Mouse (Mus musculus) limb, embryonic 14.5 days (tissue): ENCODE results near the gene Zranb3. TPM values are rescaled to one million over a fixed set of nuclear protein-coding genes. Genes with fewer than 3 reads are reported as not detected.

Source experiments
- ATAC-seq: fragments of 200-750 bp; cut with Nextera tagmentation; 2 replicates; pipeline ENCODE4 v1.8.0; 2017; ENCODE audit warnings: low read depth, moderate number of reproducible peaks, moderate TSS enrichment; ENCODE audit not compliant: low FRiP score
- DNase-seq: peaks from one replicate; pipeline ENCODE4 v3.0.0-alpha.2; 2015; ENCODE audit warnings: low spot score
- H3K27ac ChIP-seq: fragments of 300-500 bp; sonication (generic); replicated peaks from 2 replicates; pipeline ENCODE4 v1.5.1; 2014; ENCODE audit warnings: low read depth, mild to moderate bottlenecking, low read length, moderate library complexity, mixed read lengths
- H3K27me3 ChIP-seq: fragments of 300-500 bp; sonication (generic); 2 replicates; pipeline ENCODE4 v1.6.1; 2014; ENCODE audit warnings: low read length, mixed read lengths; ENCODE audit not compliant: control insufficient read depth, insufficient read depth
- H3K36me3 ChIP-seq: fragments of 300-500 bp; sonication (generic); 2 replicates; pipeline ENCODE4 v1.6.1; 2014; ENCODE audit warnings: mild to moderate bottlenecking, low read length, moderate library complexity, mixed read lengths; ENCODE audit not compliant: control insufficient read depth, insufficient read depth
- H3K4me1 ChIP-seq: fragments of 300-500 bp; sonication (generic); 2 replicates; pipeline ENCODE4 v1.6.1; 2014; ENCODE audit warnings: antibody characterized with exemption, low read length, mixed read lengths; ENCODE audit not compliant: control insufficient read depth, insufficient read depth
- H3K4me2 ChIP-seq: fragments of 300-500 bp; sonication (generic); replicated peaks from 2 replicates; pipeline ENCODE4 v1.6.1; 2014; ENCODE audit warnings: low read depth, mild to moderate bottlenecking, low read length, moderate library complexity; ENCODE audit not compliant: severe bottlenecking
- H3K4me3 ChIP-seq: fragments of 300-500 bp; sonication (generic); replicated peaks from 2 replicates; pipeline ENCODE4 v1.5.1; 2014; ENCODE audit warnings: low read length
- H3K9ac ChIP-seq: fragments of 300-500 bp; sonication (generic); 2 replicates; pipeline ENCODE4 v1.6.1; 2014; ENCODE audit warnings: mild to moderate bottlenecking, low read depth, low read length, moderate library complexity; ENCODE audit not compliant: severe bottlenecking
- H3K9me3 ChIP-seq: fragments of 300-500 bp; sonication (generic); 2 replicates; pipeline ENCODE4 v1.6.1; 2016; ENCODE audit warnings: low read length; ENCODE audit not compliant: control insufficient read depth
- POLR2A ChIP-seq: fragments of 200-500 bp; IDR thresholded peaks from 2 replicates; pipeline ENCODE4 v1.8.0; 2012; ENCODE audit warnings: inconsistent platforms, mild to moderate bottlenecking, moderate library complexity, borderline replicate concordance; ENCODE audit not compliant: insufficient read depth, insufficient read length; ENCODE audit errors: extremely low read depth
- WGBS: fragments of 180-500 bp; shearing (Covaris S2); extraction: QIAGEN DNeasy Blood & Tissue Kit; methylation state at CpG from one replicate; pipeline ENCODE4 v1.1.7; 2014; 5-methylcytosine and 5-hydroxymethylcytosine counted together
- polyA plus RNA-seq, 2 experiments: library from polyadenylated mRNA; depleted of rRNA in 1 of 2; stranded (reverse) in 1 of 2; unstranded in 1 of 2; fragments of >200 nt; fragmentation: Nextera tagmentation in 1 of 2; extraction: Ambion mirVana in 1 of 2; gene quantifications; 2 replicates each; pipeline versions ENCODE4 v1.2.1 to v1.2.3; 2012 to 2014

Gene Zranb3
- polyA plus RNA-seq, 2 experiments, result 6.9 to 13.0 TPM

- H3K9ac ChIP-seq, result no peak overlapping the region
- no peaks in the 10 kb centered on the region for H3K36me3 ChIP-seq
- H3K9me3 ChIP-seq, result no peaks in the 10 kb centered on the region
- H3K27ac ChIP-seq, result no peak overlapping the region
- 92% methylated on average over 4 of the region's 4 CpGs for WGBS
- H3K4me3 ChIP-seq, result no peak overlapping the region
- no peaks in the 10 kb centered on the region for H3K27me3 ChIP-seq
- ATAC-seq (no peak), DNase-seq (no peak)
- H3K4me2 ChIP-seq, result no peak overlapping the region
- TF ChIP-seq POLR2A, result no peak
- H3K4me1 ChIP-seq, result no peaks in the 10 kb centered on the region
These were observed 58.7 kb downstream of the Zranb3 start for GRCm38 (mm10) chr1:128044181-128044580.

DNA sequence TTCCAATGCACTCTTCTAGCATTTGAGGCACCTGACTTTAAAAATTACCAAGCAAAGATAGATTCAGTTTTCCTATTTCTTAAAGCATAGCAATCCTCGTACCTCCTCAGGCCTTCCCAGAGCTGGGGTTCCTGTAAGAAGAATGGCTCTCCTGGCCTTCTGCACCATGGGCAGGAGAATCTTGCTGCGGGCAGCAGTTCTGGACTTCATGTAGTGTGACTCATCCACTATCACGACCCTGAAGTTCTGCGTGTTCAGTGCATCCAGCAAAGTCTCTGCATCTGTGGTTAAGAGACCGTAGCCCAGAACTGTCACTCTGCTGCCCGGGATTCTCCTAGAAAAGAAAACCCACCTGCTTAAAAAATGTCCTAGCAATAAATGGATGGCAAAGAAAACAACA lies 66.6 kb downstream of the Zranb3 start:
- no peaks in the 10 kb centered on the region for H3K9me3 ChIP-seq
- no peaks in the 10 kb centered on the region for H3K36me3 ChIP-seq
- no peak overlapping the region for H3K4me2 ChIP-seq
- no peak overlapping the region for H3K27ac ChIP-seq
- no peak for TF ChIP-seq POLR2A
- no peak for DNase-seq
- no peaks in the 10 kb centered on the region for H3K4me1 ChIP-seq
- H3K9ac ChIP-seq, result no peak overlapping the region
- WGBS, result 90% methylated on average over 6 of the region's 6 CpGs
- H3K4me3 ChIP-seq, result no peak overlapping the region
- no peak for ATAC-seq
- no peaks in the 10 kb centered on the region for H3K27me3 ChIP-seq

DNA sequence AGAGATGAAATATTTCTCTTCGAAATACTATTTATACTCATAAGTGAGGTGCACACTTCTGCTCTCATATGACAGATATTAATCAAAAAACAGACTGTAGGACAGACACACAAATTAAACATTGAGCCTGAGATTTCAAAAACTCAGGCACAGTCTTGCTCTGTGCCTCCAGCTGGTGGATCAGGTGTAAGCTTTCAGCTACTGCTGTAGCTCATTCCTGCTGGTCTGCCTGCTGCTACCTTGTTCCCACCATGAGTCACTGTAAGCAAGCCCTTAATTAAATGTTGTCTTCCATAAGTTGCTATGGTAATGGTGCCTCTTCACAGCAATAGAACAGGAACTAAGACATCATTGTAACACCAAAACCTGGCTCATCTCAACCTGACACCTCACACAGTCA lies 70.7 kb downstream of the Zranb3 start:
- Histone ChIP-seq H3K36me3 (no peaks in the 10 kb centered on the region), H3K9ac (no peak overlapping the region), H3K4me2 (no peak overlapping the region), H3K4me1 (no peaks in the 10 kb centered on the region), H3K27ac (no peak overlapping the region), H3K9me3 (no peaks in the 10 kb centered on the region), H3K4me3 (no peak overlapping the region), H3K27me3 (no peaks in the 10 kb centered on the region)
- DNase-seq (no peak), ATAC-seq (no peak)
- no peak for TF ChIP-seq POLR2A
- 89% methylated on average over 1 of the region's 1 CpGs for WGBS

GRCm38 (mm10) chr1:128031524-128031923 lies 71.3 kb downstream of the Zranb3 start:
- Histone ChIP-seq H3K36me3 (no peaks in the 10 kb centered on the region), H3K4me2 (no peak overlapping the region), H3K27me3 (no peaks in the 10 kb centered on the region), H3K9ac (no peak overlapping the region), H3K4me1 (no peaks in the 10 kb centered on the region), H3K4me3 (no peak overlapping the region), H3K9me3 (no peaks in the 10 kb centered on the region), H3K27ac (no peak overlapping the region)
- TF ChIP-seq POLR2A, result no peak
- 83% methylated on average over 2 of the region's 2 CpGs for WGBS
- ATAC-seq (no peak), DNase-seq (no peak)

DNA sequence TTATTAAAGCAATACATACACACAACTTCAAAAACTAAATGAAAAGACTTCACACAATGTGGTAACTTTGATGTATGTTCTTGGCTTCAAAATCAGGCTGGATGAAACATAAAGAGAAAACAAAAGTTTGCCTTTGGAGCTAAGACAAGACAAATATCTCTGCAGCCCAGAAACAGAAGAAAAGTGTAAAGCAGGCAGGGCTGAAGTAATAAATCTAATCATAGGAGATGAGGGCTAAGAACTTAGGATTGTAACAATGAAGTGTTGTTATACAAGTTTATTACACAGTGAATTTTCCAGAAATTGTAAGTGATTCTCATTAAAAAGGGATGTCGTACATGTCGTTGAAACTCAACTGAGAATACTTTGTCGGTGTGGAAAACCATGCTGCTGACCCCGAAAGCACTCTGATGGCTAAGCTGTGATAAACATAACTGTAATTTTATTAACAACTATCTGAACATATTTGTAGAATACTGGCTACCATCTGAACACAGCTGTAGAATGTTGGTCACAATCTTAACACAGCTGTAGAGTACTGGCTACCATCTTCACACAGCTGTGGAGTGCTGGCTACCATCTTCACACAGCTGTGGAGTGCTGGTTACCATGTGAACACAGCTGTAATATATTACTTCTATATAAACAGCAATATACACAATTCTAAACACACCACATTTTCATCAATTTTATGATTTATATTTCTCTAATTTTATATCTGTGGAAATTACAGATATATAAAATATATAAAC lies 78.3 kb downstream of the Zranb3 start:
- 83% methylated on average over 4 of the region's 4 CpGs for WGBS
- DNase-seq, result peak; percentile 6
- Histone ChIP-seq H3K4me1 (no peaks in the 10 kb centered on the region), H3K36me3 (no peaks in the 10 kb centered on the region), H3K9ac (no peak overlapping the region), H3K27ac (no peak overlapping the region), H3K9me3 (no peaks in the 10 kb centered on the region), H3K4me3 (no peak overlapping the region), H3K4me2 (no peak overlapping the region), H3K27me3 (no peaks in the 10 kb centered on the region)
- ATAC-seq, result no peak
- TF ChIP-seq POLR2A, result no peak
